Mouse (Mus musculus) MEL (cell line): Measurements from ENCODE around the gene Hibadh. TPM values are rescaled to one million over a fixed set of nuclear protein-coding genes. Genes with fewer than 3 reads are reported as not detected.

Experiments
- DNase-seq: peaks from one replicate; pipeline ENCODE4 v3.0.0; 2011; ENCODE audit warnings: low read depth, low spot score
- H3K27ac ChIP-seq: 2 replicates; pipeline ENCODE4 v1.5.1; 2012; ENCODE audit warnings: low read depth, mild to moderate bottlenecking, control low read depth, low read length, moderate library complexity; ENCODE audit not compliant: control insufficient read depth
- H3K27me3 ChIP-seq, 2 experiments: fragments of 150-350 bp in 1 of 2; sonication (generic) in 1 of 2; 2 replicates each; pipeline ENCODE4 v1.6.1; 2012; ENCODE audit warnings: low read length in 2 of 2, mild to moderate bottlenecking in 2 of 2, improper control_type of control experiment in 1 of 2, moderate library complexity in 1 of 2; ENCODE audit not compliant: insufficient read depth in 2 of 2, control insufficient read depth in 1 of 2
- H3K36me3 ChIP-seq, 2 experiments: 2 replicates each; pipeline ENCODE4 v1.6.1; 2012 to 2014; ENCODE audit warnings: low read length in 2 of 2, improper control_type of control experiment in 1 of 2, inconsistent platforms in 1 of 2, mild to moderate bottlenecking in 1 of 2; ENCODE audit not compliant: insufficient read depth in 2 of 2, control insufficient read depth in 1 of 2
- H3K4me1 ChIP-seq, 2 experiments: fragments of 150-350 bp in 1 of 2; sonication (generic) in 1 of 2; 2 replicates each; pipeline ENCODE4 v1.6.1; 2012; ENCODE audit warnings: low read length in 2 of 2, improper control_type of control experiment in 1 of 2, mild to moderate bottlenecking in 1 of 2; ENCODE audit not compliant: insufficient read depth in 2 of 2, control insufficient read depth in 1 of 2
- H3K4me3 ChIP-seq, 2 experiments: fragments of 150-350 bp in 1 of 2; sonication (generic) in 1 of 2; 2 replicates each; pipeline ENCODE4 v1.5.1; 2012; ENCODE audit warnings: low read depth in 2 of 2, low read length in 2 of 2, mild to moderate bottlenecking in 2 of 2, moderate library complexity in 2 of 2, control low read depth in 1 of 2, improper control_type of control experiment in 1 of 2; ENCODE audit not compliant: control insufficient read depth in 1 of 2, insufficient read depth in 1 of 2
- H3K79me2 ChIP-seq: 2 replicates; pipeline ENCODE4 v1.6.1; 2012; ENCODE audit warnings: mild to moderate bottlenecking, low read length, moderate library complexity; ENCODE audit not compliant: control insufficient read depth, poor library complexity, insufficient read depth
- H3K9ac ChIP-seq: 2 replicates; pipeline ENCODE4 v1.6.1; 2012; ENCODE audit warnings: low read depth, mild to moderate bottlenecking, control low read depth, low read length, moderate library complexity; ENCODE audit not compliant: control insufficient read depth, poor library complexity, severe bottlenecking
- H3K9me3 ChIP-seq: fragments of 150-350 bp; sonication (generic); replicated peaks from 2 replicates; pipeline ENCODE4 v1.6.1; 2012; ENCODE audit warnings: mild to moderate bottlenecking, low read length, improper control_type of control experiment, moderate library complexity; ENCODE audit not compliant: insufficient read depth
- CHD1 ChIP-seq: IDR thresholded peaks from 2 replicates; pipeline ENCODE4 v1.6.1; 2012; ENCODE audit warnings: low read depth, mild to moderate bottlenecking, inconsistent platforms, low read length, improper control_type of control experiment
- CHD2 ChIP-seq: IDR thresholded peaks from 2 replicates; pipeline ENCODE4 v1.6.1; 2011; ENCODE audit warnings: low read length, improper control_type of control experiment
- CTCF ChIP-seq, 3 experiments: IDR thresholded peaks in 2 of 3; conservative IDR thresholded peaks in 1 of 3; 2 replicates each; pipeline ENCODE4 v1.5.1; 2011 to 2012; ENCODE audit warnings: low read length in 3 of 3, low read depth in 2 of 3, mild to moderate bottlenecking in 2 of 3, improper control_type of control experiment in 1 of 3, inconsistent platforms in 1 of 3, mixed read lengths in 1 of 3, moderate library complexity in 1 of 3; ENCODE audit not compliant: control insufficient read depth in 1 of 3, insufficient read depth in 1 of 3, poor library complexity in 1 of 3, severe bottlenecking in 1 of 3
- E2F4 ChIP-seq: IDR thresholded peaks from 2 replicates; pipeline ENCODE4 v1.6.1; 2011; ENCODE audit warnings: low read depth, low read length, improper control_type of control experiment, borderline replicate concordance
- ELF1 ChIP-seq: IDR thresholded peaks from 2 replicates; pipeline ENCODE4 v1.6.1; 2014; ENCODE audit warnings: low read depth, mild to moderate bottlenecking, inconsistent platforms, low read length, improper control_type of control experiment, moderate library complexity
- GABPA ChIP-seq: IDR thresholded peaks from 2 replicates; pipeline ENCODE4 v1.6.1; 2012; ENCODE audit warnings: low read depth, mild to moderate bottlenecking, inconsistent platforms, low read length, improper control_type of control experiment, moderate library complexity
- GATA1 ChIP-seq: IDR thresholded peaks from 2 replicates; pipeline ENCODE4 v1.6.1; 2011; ENCODE audit warnings: low read depth, low read length, improper control_type of control experiment
- HCFC1 ChIP-seq: IDR thresholded peaks from 2 replicates; pipeline ENCODE4 v1.6.1; 2012; ENCODE audit warnings: low read depth, mild to moderate bottlenecking, inconsistent platforms, low read length, improper control_type of control experiment, moderate library complexity
- JUND ChIP-seq: IDR thresholded peaks from 2 replicates; pipeline ENCODE4 v1.6.1; 2011; ENCODE audit warnings: low read depth, mild to moderate bottlenecking, improper control_type of control experiment, low read length
- MAX ChIP-seq: IDR thresholded peaks from 2 replicates; pipeline ENCODE4 v1.6.1; 2011; ENCODE audit warnings: low read length, improper control_type of control experiment
- MAZ ChIP-seq: IDR thresholded peaks from 2 replicates; pipeline ENCODE4 v1.6.1; 2012; ENCODE audit warnings: low read depth, mild to moderate bottlenecking, inconsistent platforms, low read length, improper control_type of control experiment
- MEF2A ChIP-seq: IDR thresholded peaks from 2 replicates; pipeline ENCODE4 v1.6.1; 2014; ENCODE audit warnings: low read depth, mild to moderate bottlenecking, inconsistent platforms, low read length, improper control_type of control experiment; ENCODE audit not compliant: poor library complexity, insufficient replicate concordance, severe bottlenecking; ENCODE audit errors: extremely low read depth
- MXI1 ChIP-seq: IDR thresholded peaks from 2 replicates; pipeline ENCODE4 v1.6.1; 2011; ENCODE audit warnings: mild to moderate bottlenecking, low read depth, low read length, improper control_type of control experiment
- MYB ChIP-seq: IDR thresholded peaks from 2 replicates; pipeline ENCODE4 v1.6.1; 2011; ENCODE audit warnings: mild to moderate bottlenecking, low read depth, low read length, improper control_type of control experiment
- MYC ChIP-seq: IDR thresholded peaks from 2 replicates; pipeline ENCODE4 v1.6.1; 2011; ENCODE audit warnings: low read depth, mild to moderate bottlenecking, low read length, improper control_type of control experiment, moderate library complexity
- POLR2A ChIP-seq, 2 experiments: IDR thresholded peaks; 2 replicates each; pipeline ENCODE4 v1.6.1; 2011 to 2012; ENCODE audit warnings: low read length in 2 of 2, mild to moderate bottlenecking in 2 of 2, control low read depth in 1 of 2, improper control_type of control experiment in 1 of 2, low read depth in 1 of 2, moderate library complexity in 1 of 2; ENCODE audit not compliant: control insufficient read depth in 1 of 2, insufficient read depth in 1 of 2, poor library complexity in 1 of 2
- POLR2AphosphoS2 ChIP-seq: IDR thresholded peaks from 2 replicates; pipeline ENCODE4 v1.6.1; 2011; ENCODE audit warnings: low read length, improper control_type of control experiment
- POLR2AphosphoS5 ChIP-seq: IDR thresholded peaks from 2 replicates; pipeline ENCODE4 v1.6.1; 2012; ENCODE audit warnings: low read depth, borderline replicate concordance, mild to moderate bottlenecking, inconsistent platforms, low read length, moderate library complexity, mixed read lengths
- RCOR1 ChIP-seq: IDR thresholded peaks from 2 replicates; pipeline ENCODE4 v1.6.1; 2012; ENCODE audit warnings: low read depth, mild to moderate bottlenecking, inconsistent platforms, low read length, improper control_type of control experiment
- TBP ChIP-seq: IDR thresholded peaks from 2 replicates; pipeline ENCODE4 v1.8.0; 2011; ENCODE audit warnings: low read depth, low read length, improper control_type of control experiment
- TCF12 ChIP-seq: IDR thresholded peaks from 2 replicates; pipeline ENCODE4 v1.6.1; 2014; ENCODE audit warnings: low read depth, mild to moderate bottlenecking, inconsistent platforms, low read length, improper control_type of control experiment, moderate library complexity
- UBTF ChIP-seq: IDR thresholded peaks from 2 replicates; pipeline ENCODE4 v1.6.1; 2012; ENCODE audit warnings: low read depth, mild to moderate bottlenecking, inconsistent platforms, low read length, improper control_type of control experiment, moderate library complexity, borderline replicate concordance; ENCODE audit not compliant: insufficient read depth
- USF1 ChIP-seq: IDR thresholded peaks from 2 replicates; pipeline ENCODE4 v1.6.1; 2014; ENCODE audit warnings: low read depth, mild to moderate bottlenecking, inconsistent platforms, low read length, improper control_type of control experiment, moderate library complexity
- USF2 ChIP-seq, 2 experiments: IDR thresholded peaks; 2 replicates each; pipeline ENCODE4 v1.6.1; 2011 to 2012; ENCODE audit warnings: improper control_type of control experiment in 2 of 2, low read length in 2 of 2, borderline replicate concordance in 1 of 2, inconsistent platforms in 1 of 2, low read depth in 1 of 2, mild to moderate bottlenecking in 1 of 2; ENCODE audit not compliant: insufficient read depth in 1 of 2
- ZC3H11A ChIP-seq: IDR thresholded peaks from 2 replicates; pipeline ENCODE4 v1.6.1; 2012; ENCODE audit warnings: low read depth, mild to moderate bottlenecking, inconsistent platforms, low read length, improper control_type of control experiment
- ZKSCAN1 ChIP-seq: IDR thresholded peaks from 2 replicates; pipeline ENCODE4 v1.6.1; 2012; ENCODE audit warnings: low read depth, mild to moderate bottlenecking, inconsistent platforms, low read length, improper control_type of control experiment, moderate library complexity
- ZMIZ1 ChIP-seq: IDR thresholded peaks from 2 replicates; pipeline ENCODE4 v1.6.1; 2012; ENCODE audit warnings: low read depth, mild to moderate bottlenecking, inconsistent platforms, low read length, improper control_type of control experiment, moderate library complexity
- ZNF384 ChIP-seq: IDR thresholded peaks from 2 replicates; pipeline ENCODE4 v1.6.1; 2012; ENCODE audit warnings: low read depth, mild to moderate bottlenecking, inconsistent platforms, low read length, improper control_type of control experiment
- polyA plus RNA-seq, 2 experiments: library from polyadenylated mRNA; stranded (reverse) in 1 of 2; unstranded in 1 of 2; fragments of >175 nt in 1 of 2; fragments of >200 nt in 1 of 2; gene quantifications; 2 replicates each; pipeline versions ENCODE4 v1.2.1 to v1.2.4; 2012; ENCODE audit warnings: low replicate concordance in 2 of 2, low read depth in 1 of 2; ENCODE audit not compliant: insufficient read length in 2 of 2, insufficient read depth in 1 of 2, missing spikeins in 1 of 2
- total RNA-seq: library from RNA; depleted of rRNA; stranded (reverse); fragments of 300-350 nt; gene quantifications from 2 replicates; pipeline ENCODE4 v1.2.3, GENCODE M21; 2012

Gene Hibadh
- total and polyA plus RNA-seq, 3 experiments, result 31.2 to 39.3 TPM; not detected in 1

DNA sequence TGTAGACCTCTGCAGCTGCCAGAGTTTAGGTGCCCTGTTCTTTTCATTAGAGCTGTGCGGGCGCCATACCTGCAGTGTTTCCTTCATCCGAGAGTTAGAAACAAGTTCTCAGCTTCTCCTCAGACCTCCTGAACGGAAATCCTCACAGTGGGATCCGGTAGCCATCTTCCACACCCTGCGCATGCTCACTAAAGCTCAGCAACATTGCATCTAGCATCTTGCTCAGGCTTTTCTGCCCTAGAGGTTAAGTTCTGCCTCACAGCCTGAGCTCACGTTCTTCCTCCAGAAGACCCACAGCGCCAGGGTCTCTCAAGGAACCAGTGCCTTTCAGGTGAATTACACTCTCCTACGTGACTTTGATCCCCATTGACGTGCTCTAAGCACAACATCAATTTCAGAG is 109.3 kb downstream of the Hibadh start:
- Histone ChIP-seq H3K27ac (no peak overlapping the region), H3K9me3 (no peaks in the 10 kb centered on the region), H3K9ac (no peak overlapping the region), H3K4me1 (no peaks in the 10 kb centered on the region), H3K4me3 (no peak overlapping the region), H3K27me3 (no peaks in the 10 kb centered on the region), H3K36me3 (no peaks in the 10 kb centered on the region), H3K79me2 (no peaks in the 10 kb centered on the region)
- DNase-seq, result no peak
- no peak for TF ChIP-seq TBP
- no peak for TF ChIP-seq CHD1
- no peak for TF ChIP-seq POLR2AphosphoS2
- no peak for TF ChIP-seq TCF12
- TF ChIP-seq MEF2A, result no peak
- no peak for TF ChIP-seq MYC
- no peak for TF ChIP-seq CTCF (IDR thresholded peaks at IDR 0.05 in 2 of 3, conservative IDR thresholded peaks at IDR 0.05 in 1 of 3; ENCODE audit: control insufficient read depth in 1 of 3, insufficient read depth in 1 of 3, low read depth in 2 of 3, low read length in 3 of 3, poor library complexity in 1 of 3, severe bottlenecking in 1 of 3)
- no peak for TF ChIP-seq MXI1
- no peak for TF ChIP-seq ZC3H11A
- TF ChIP-seq UBTF, result no peak
- TF ChIP-seq JUND, result no peak
- no peak for TF ChIP-seq GATA1

DNA sequence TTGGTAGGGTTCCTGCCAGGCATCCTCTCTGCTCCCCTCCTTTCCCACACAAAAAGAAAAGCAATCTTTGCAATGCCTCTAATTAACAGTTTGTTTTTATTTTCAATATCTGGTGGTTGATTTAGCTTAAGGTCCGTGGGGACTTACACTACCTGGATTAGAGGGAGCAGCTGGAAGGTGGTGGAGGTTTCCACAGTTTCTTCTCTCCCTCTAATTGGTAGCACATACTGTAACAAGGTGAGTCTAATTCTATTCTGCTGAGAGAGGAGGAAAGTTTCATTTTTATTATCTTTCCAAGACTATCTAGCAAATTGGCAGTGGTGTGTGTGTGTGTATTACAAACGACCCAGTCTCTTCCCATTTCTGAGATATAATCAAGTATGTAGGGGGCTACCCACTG is 116.0 kb downstream of the Hibadh start:
- Histone ChIP-seq H3K4me3 (no peak overlapping the region), H3K27me3 (no peaks in the 10 kb centered on the region; a peak in 2 of 4 replicates), H3K9ac (no peak overlapping the region), H3K27ac (no peak overlapping the region)
- no peak for DNase-seq
- TF ChIP-seq USF1, result no peak
- TF ChIP-seq MAZ, result no peak
- TF ChIP-seq E2F4, result no peak
- TF ChIP-seq ELF1, result no peak
- TF ChIP-seq GABPA, result no peak
- no peak for TF ChIP-seq ZMIZ1
- no peak for TF ChIP-seq POLR2AphosphoS5
- no peak for TF ChIP-seq JUND
- no peak for TF ChIP-seq TBP
- no peak for TF ChIP-seq CHD2
- TF ChIP-seq RCOR1, result no peak
- TF ChIP-seq ZNF384, result no peak
- no peak for TF ChIP-seq HCFC1
- TF ChIP-seq MYB, result no peak
- no peak for TF ChIP-seq USF2 (IDR thresholded peaks at IDR 0.05; ENCODE audit: borderline replicate concordance in 1 of 2, insufficient read depth in 1 of 2, low read depth in 1 of 2, low read length in 2 of 2)
- no peak for TF ChIP-seq ZKSCAN1
- TF ChIP-seq MAX, result no peak
- no peak for TF ChIP-seq POLR2A (IDR thresholded peaks at IDR 0.05; ENCODE audit: control insufficient read depth in 1 of 2, insufficient read depth in 1 of 2, low read depth in 1 of 2, low read length in 2 of 2, poor library complexity in 1 of 2)
- no peak for TF ChIP-seq CTCF (IDR thresholded peaks at IDR 0.05 in 2 of 3, conservative IDR thresholded peaks at IDR 0.05 in 1 of 3; ENCODE audit: control insufficient read depth in 1 of 3, insufficient read depth in 1 of 3, low read depth in 2 of 3, low read length in 3 of 3, poor library complexity in 1 of 3, severe bottlenecking in 1 of 3)
- TF ChIP-seq, all 39 proteins: peak for 0
- H3K36me3 ChIP-seq, result no peaks in the 10 kb centered on the region
- no peaks in the 10 kb centered on the region for H3K9me3 ChIP-seq
- no peaks in the 10 kb centered on the region for H3K79me2 ChIP-seq
- H3K4me1 ChIP-seq, result no peaks in the 10 kb centered on the region
